Mouse (Mus musculus) heart, adult 2 months (tissue): Measurements from ENCODE around the gene Ckap4. TPM values are rescaled to one million over a fixed set of nuclear protein-coding genes. Genes with fewer than 3 reads are reported as not detected.
A peak's percentile ranks its signal among the peaks of the same experiment; 100 is the strongest.
"Not testable (repeated sequence)": the region's sequence is repeated elsewhere in the genome, so short reads cannot be mapped to it uniquely, and the experiment has no call there.

Source experiments
- DNase-seq, 2 experiments: peaks; one replicate each; pipeline ENCODE4 v3.0.0; 2021
- H3K27ac ChIP-seq: fragments of 200-600 bp; 2 replicates; pipeline ENCODE4 v1.8.1; 2022
- H3K27me3 ChIP-seq: fragments of 200-500 bp; 2 replicates; pipeline ENCODE4 v1.6.1; 2012; ENCODE audit warnings: mild to moderate bottlenecking, low read length, inconsistent platforms, mixed read lengths; ENCODE audit not compliant: control insufficient read depth, insufficient read depth
- H3K36me3 ChIP-seq: fragments of 200-500 bp; 2 replicates; pipeline ENCODE4 v1.6.1; 2012; ENCODE audit warnings: low read length, inconsistent platforms; ENCODE audit not compliant: control insufficient read depth, insufficient read depth
- H3K4me1 ChIP-seq: fragments of 200-500 bp; 2 replicates; pipeline ENCODE4 v1.6.1; 2011; ENCODE audit warnings: low read length; ENCODE audit not compliant: control insufficient read depth, insufficient read depth
- H3K4me3 ChIP-seq: fragments of 200-600 bp; 2 replicates; pipeline ENCODE4 v1.8.1; 2022
- H3K79me2 ChIP-seq: fragments of 200-500 bp; replicated peaks from 2 replicates; pipeline ENCODE4 v1.6.1; 2012; ENCODE audit warnings: mild to moderate bottlenecking, inconsistent platforms, low read length, moderate library complexity, mixed read lengths; ENCODE audit not compliant: control insufficient read depth, insufficient read depth
- H3K9ac ChIP-seq: fragments of 200-500 bp; 2 replicates; pipeline ENCODE4 v1.6.1; 2012; ENCODE audit warnings: low read depth, mild to moderate bottlenecking, control low read depth, inconsistent platforms, low read length, mixed read lengths
- CTCF ChIP-seq: fragments of 200-600 bp; IDR thresholded peaks from 2 replicates; pipeline ENCODE4 v1.8.1; 2022; ENCODE audit warnings: antibody characterized with exemption, mild to moderate bottlenecking, moderate library complexity
- EP300 ChIP-seq: fragments of 200-500 bp; IDR thresholded peaks from 2 replicates; pipeline ENCODE4 v1.6.1; 2011; ENCODE audit warnings: low read depth, low read length, control low read depth; ENCODE audit not compliant: insufficient read depth
- POLR2A ChIP-seq: fragments of 200-500 bp; IDR thresholded peaks from 2 replicates; pipeline ENCODE4 v1.6.1; 2011; ENCODE audit warnings: mild to moderate bottlenecking, low read depth, low read length, control low read depth; ENCODE audit not compliant: insufficient read depth
- WGBS: fragments of 180-500 bp; shearing (Covaris S2); methylation state at CpG from one replicate; pipeline ENCODE4 v1.1.7; 2018; 5-methylcytosine and 5-hydroxymethylcytosine counted together
- intact Hi-C: fragments of 180-260 bp; cut with DNase I; formaldehyde crosslinking; loops from one replicate; pipeline ENCODE4 v1.15.1; 2025
- polyA plus RNA-seq: library from polyadenylated mRNA; depleted of rRNA; stranded (reverse); fragments of >200 nt; gene quantifications from 2 replicates; pipeline ENCODE4 v1.2.3, GENCODE M21; 2012
- total RNA-seq, 2 experiments: library from RNA; stranded (reverse); gene quantifications; 2 replicates each; pipeline ENCODE4 v1.2.3; 2021

Ckap4 gene
- total and polyA plus RNA-seq, 3 experiments: 17.2 to 31.4 (median 29.9) TPM

DNA sequence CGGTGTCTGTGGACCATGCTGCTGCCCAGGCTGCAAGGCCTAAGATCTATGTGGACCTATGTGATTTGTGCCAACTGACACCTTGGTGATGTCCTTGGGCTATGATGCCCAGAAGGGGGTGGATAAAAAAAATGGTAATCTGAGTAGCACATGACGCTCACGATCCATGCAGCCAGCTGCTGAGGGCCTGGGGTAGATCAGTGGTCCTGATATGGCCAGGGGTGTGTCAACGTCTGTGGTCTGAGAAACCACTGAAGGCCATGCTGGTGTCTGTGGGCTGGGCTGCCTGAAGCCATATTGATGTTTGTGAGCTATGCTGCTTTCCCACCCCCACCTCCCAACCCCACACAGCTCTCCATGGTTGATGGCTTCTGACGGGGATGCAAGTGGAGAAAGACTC lies 43.7 kb downstream of the Ckap4 start:
- TF ChIP-seq POLR2A (no peak), CTCF (no peak), EP300 (no peak)
- H3K27ac ChIP-seq: no peak overlapping the region
- intact Hi-C loops: no loop called here
- no peaks in the 10 kb centered on the region for H3K27me3 ChIP-seq
- no peak overlapping the region for H3K9ac ChIP-seq
- 89% methylated on average over 5 of the region's 5 CpGs for WGBS
- no peak for DNase-seq
- no peaks in the 10 kb centered on the region for H3K79me2 ChIP-seq
- H3K4me3 ChIP-seq: no peak overlapping the region
- H3K36me3 ChIP-seq: no peaks in the 10 kb centered on the region
- no peaks in the 10 kb centered on the region for H3K4me1 ChIP-seq

DNA sequence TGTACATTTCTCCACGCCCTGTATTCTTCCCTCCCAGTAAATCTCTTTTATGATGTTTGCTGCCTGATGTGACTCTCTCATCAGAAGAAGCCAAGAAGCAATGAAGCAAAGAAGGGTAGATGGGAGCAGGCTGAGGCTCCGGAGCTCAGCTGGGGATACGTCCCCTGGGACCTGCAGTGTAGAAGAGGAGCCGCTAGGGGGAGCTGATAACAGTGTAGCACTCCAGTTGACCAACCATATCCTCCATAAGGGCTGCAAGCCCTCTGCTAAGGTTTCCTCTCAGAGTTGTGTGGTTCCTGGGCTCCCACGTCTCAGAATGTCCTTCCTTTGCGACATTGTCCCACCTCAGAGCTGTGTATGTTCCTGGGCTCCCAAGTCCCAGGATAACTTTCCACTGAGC lies 45.5 kb downstream of the Ckap4 start:
- Histone ChIP-seq H3K4me1 (no peaks in the 10 kb centered on the region), H3K79me2 (no peaks in the 10 kb centered on the region), H3K27ac (no peak overlapping the region), H3K36me3 (no peaks in the 10 kb centered on the region), H3K4me3 (no peak overlapping the region), H3K9ac (no peak overlapping the region), H3K27me3 (no peaks in the 10 kb centered on the region)
- intact Hi-C loops: no loop called here
- peak; percentile 40 to 61 for DNase-seq
- WGBS: 44% methylated on average over 6 of the region's 6 CpGs
- no peak for TF ChIP-seq EP300
- peak; percentile 84 for TF ChIP-seq CTCF

DNA sequence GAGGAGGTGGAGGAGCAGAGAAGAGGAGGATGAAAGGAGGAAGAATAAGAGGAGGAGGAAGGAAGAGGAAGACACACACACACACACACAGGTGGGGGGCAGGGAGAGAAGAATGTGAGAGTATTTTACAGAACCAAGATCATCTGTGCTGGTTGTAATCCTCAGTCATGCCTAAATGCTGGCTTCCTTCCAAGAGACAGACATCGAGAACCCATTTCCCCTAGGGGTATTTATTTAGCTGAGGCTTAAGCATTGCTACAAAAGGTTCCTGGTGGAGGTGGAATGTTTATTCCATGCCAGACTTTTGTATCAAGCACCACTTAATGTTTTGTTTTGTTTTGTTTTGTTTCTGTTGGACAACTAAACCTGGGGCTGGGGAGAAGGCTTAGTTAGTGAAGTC lies 49.2 kb downstream of the Ckap4 start:
- 32% methylated on average over 1 of the region's 1 CpGs for WGBS
- Histone ChIP-seq H3K9ac (no peak overlapping the region), H3K27me3 (no peaks in the 10 kb centered on the region), H3K79me2 (no peaks in the 10 kb centered on the region), H3K4me1 (peaks cover 2% of the 10 kb centered on the region; the same call in 1 of the 2 replicates), H3K36me3 (no peaks in the 10 kb centered on the region), H3K4me3 (no peak overlapping the region), H3K27ac (no peak overlapping the region)
- no peak for DNase-seq
- intact Hi-C loops: no loop called here
- TF ChIP-seq POLR2A (no peak), EP300 (no peak), CTCF (no peak)

DNA sequence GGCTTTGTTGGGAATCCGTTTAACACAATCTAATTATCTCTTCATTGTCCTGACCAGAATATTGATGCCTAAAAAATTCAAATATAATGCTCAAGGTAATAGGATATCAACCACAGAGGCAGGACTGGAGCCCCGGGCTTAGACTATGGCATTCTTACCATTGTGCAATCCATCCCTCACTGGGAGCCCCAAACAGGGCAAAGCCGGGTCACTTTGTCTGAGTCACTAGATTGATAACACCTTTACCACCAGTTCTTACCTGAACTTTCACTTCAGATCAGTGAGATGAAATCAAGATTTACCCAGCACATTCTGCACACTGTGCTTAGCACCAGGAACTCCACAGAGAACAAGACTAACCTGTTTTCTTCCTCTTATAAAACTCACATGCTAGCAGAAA lies 50.3 kb downstream of the Ckap4 start:
- WGBS: 83% methylated on average over 3 of the region's 3 CpGs
- H3K27ac ChIP-seq: no peak overlapping the region
- H3K9ac ChIP-seq: no peak overlapping the region
- DNase-seq: no peak
- no peaks in the 10 kb centered on the region for H3K79me2 ChIP-seq
- H3K36me3 ChIP-seq: no peaks in the 10 kb centered on the region
- peaks cover 2% of the 10 kb centered on the region; the same call in 1 of the 2 replicates for H3K4me1 ChIP-seq
- H3K4me3 ChIP-seq: no peak overlapping the region
- TF ChIP-seq CTCF (no peak), EP300 (no peak), POLR2A (no peak)
- intact Hi-C loops: no loop called here
- no peaks in the 10 kb centered on the region for H3K27me3 ChIP-seq

DNA sequence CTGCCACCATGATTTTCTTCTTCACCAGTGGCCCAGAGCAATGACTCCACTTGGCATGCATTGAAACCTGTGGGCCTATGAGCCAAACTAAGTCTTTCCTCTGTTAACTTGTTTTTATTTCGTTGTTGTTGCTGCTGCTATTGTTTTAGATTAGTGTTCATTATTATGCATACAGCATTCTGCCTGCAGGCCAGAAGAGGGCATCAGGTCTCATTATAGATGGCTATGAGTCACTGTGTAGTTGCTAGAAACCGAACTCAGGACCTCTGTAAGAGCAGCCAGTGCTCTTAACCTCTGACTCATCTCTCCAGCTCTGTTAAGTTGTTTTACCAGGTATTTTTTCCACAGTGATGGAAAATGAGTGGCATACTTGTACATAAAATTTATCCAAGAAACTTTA lies 50.8 kb downstream of the Ckap4 start:
- TF ChIP-seq EP300 (no peak), POLR2A (no peak), CTCF (no peak)
- Histone ChIP-seq H3K27me3 (no peaks in the 10 kb centered on the region), H3K79me2 (no peaks in the 10 kb centered on the region), H3K27ac (no peak overlapping the region), H3K4me1 (peaks cover 2% of the 10 kb centered on the region; the same call in 1 of the 2 replicates), H3K9ac (no peak overlapping the region), H3K4me3 (no peak overlapping the region), H3K36me3 (no peaks in the 10 kb centered on the region)
- 85% methylated on average over 2 of the region's 2 CpGs for WGBS
- intact Hi-C loops: no loop called here
- no peak for DNase-seq

DNA sequence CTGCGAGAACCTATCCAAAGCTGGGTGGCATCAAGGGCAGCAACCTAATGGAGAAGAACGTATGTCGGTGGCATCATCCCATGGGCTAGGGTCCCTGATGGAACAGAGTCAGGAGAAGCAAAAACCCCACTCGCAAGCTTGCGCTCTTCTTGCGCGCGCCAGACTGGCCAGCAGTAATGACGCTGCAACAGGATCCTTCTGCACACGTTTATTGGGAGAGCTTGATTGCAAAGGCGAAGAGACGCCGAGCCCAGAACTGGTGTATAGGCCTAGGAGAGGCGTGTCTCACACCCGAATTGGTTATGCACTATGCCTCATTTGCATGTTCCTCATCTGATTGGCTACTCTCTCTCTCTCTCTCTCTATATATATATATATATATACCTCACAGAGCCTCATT lies 51.4 kb downstream of the Ckap4 start:
- DNase-seq, H3K4me3 ChIP-seq, H3K9ac ChIP-seq, H3K27me3 ChIP-seq, intact Hi-C loops, H3K36me3 ChIP-seq, H3K79me2 ChIP-seq, H3K4me1 ChIP-seq, H3K27ac ChIP-seq: not testable (repeated sequence)
- WGBS: 93% methylated on average over 15 of the region's 15 CpGs

DNA sequence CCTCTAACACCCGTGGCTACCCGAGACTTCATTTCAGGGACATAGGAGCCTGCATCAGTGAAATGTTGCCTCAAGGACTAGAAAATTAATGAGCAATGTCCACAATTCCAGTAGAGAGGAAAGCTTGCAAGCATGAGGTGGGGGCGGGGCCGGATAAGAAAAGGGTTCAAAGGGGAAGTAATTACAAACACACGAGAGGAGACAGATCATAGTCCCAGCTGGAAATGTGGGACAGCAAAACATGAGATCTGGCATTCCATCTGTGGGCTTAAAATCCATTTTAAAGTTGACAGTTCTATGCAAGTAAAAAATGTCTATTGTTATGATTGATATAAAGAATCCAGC lies 52.6 kb downstream of the Ckap4 start:
- Histone ChIP-seq H3K27ac (no peak overlapping the region; the same call in 1 of the 2 replicates), H3K36me3 (no peaks in the 10 kb centered on the region), H3K4me1 (peaks cover 2% of the 10 kb centered on the region; the same call in 1 of the 2 replicates), H3K27me3 (no peaks in the 10 kb centered on the region), H3K9ac (no peak overlapping the region), H3K79me2 (no peaks in the 10 kb centered on the region), H3K4me3 (no peak overlapping the region)
- intact Hi-C loops: no loop called here
- 58% methylated on average over 5 of the region's 5 CpGs for WGBS
- DNase-seq: no peak
- no peak for TF ChIP-seq EP300
- no peak for TF ChIP-seq POLR2A
- TF ChIP-seq CTCF: no peak
